Mouse (Mus musculus) kidney, adult 2 months (tissue): ENCODE data around the gene Cacna1g. TPM values are rescaled to one million over a fixed set of nuclear protein-coding genes. Genes with fewer than 3 reads are reported as not detected.

Experiments
- DNase-seq: peaks from one replicate; pipeline ENCODE4 v3.0.0; 2021
- H3K27ac ChIP-seq: fragments of 200-500 bp; 2 replicates; pipeline ENCODE4 v1.5.1; 2012; ENCODE audit warnings: low read depth, low read length, control low read depth, inconsistent platforms; ENCODE audit not compliant: insufficient read depth
- H3K27me3 ChIP-seq: fragments of 200-500 bp; replicated peaks from 2 replicates; pipeline ENCODE4 v1.6.1; 2012; ENCODE audit warnings: mild to moderate bottlenecking, moderate library complexity, low read length, inconsistent platforms; ENCODE audit not compliant: control insufficient read depth, insufficient read depth
- H3K36me3 ChIP-seq: fragments of 200-500 bp; 2 replicates; pipeline ENCODE4 v1.6.1; 2012; ENCODE audit warnings: mild to moderate bottlenecking, moderate library complexity, low read length, inconsistent platforms; ENCODE audit not compliant: control insufficient read depth, insufficient read depth
- H3K4me1 ChIP-seq: fragments of 200-500 bp; 2 replicates; pipeline ENCODE4 v1.6.1; 2011; ENCODE audit warnings: low read length; ENCODE audit not compliant: control insufficient read depth, insufficient read depth
- H3K4me3 ChIP-seq: fragments of 200-500 bp; 2 replicates; pipeline ENCODE4 v1.5.1; 2011; ENCODE audit warnings: mild to moderate bottlenecking, low read depth, low read length, control low read depth; ENCODE audit not compliant: insufficient read depth
- CTCF ChIP-seq: fragments of 200-500 bp; conservative IDR thresholded peaks from 2 replicates; pipeline ENCODE4 v1.5.1; 2011; ENCODE audit warnings: low read depth, mild to moderate bottlenecking, control low read depth, low read length, moderate library complexity, mixed read lengths; ENCODE audit not compliant: insufficient read depth, insufficient read length
- POLR2A ChIP-seq: fragments of 200-500 bp; IDR thresholded peaks from one replicate; pipeline ENCODE4 v1.6.1; 2011; ENCODE audit warnings: low read depth, low read length, control low read depth
- WGBS: fragments of 180-500 bp; shearing (Covaris S2); methylation state at CpG from one replicate; pipeline ENCODE4 v1.1.7; 2018; 5-methylcytosine and 5-hydroxymethylcytosine counted together
- polyA plus RNA-seq: library from polyadenylated mRNA; depleted of rRNA; stranded (reverse); fragments of >200 nt; gene quantifications from 2 replicates; pipeline ENCODE4 v1.2.3, GENCODE M21; 2012; rRNA removed

The Cacna1g gene
- polyA plus RNA-seq = 7.6 and 10.2 TPM in 2 replicates

GRCm38 (mm10) chr11:94473707-94474543, at the start of gene Cacna1g:
TSS of gene Cacna1g (minus strand) at chr11:94474198.
- WGBS = under 1% methylated on average over 68 of the region's 71 CpGs
- no peak within 1 kb of the TSS for H3K27ac ChIP-seq
- H3K4me1 ChIP-seq = peaks cover 3% of the 10 kb centered on the region; the same call in 1 of the 2 replicates
- H3K27me3 ChIP-seq = peaks cover 9% of the 10 kb centered on the region
- DNase-seq = peak; percentile 91
- H3K4me3 ChIP-seq = peak within 1 kb of the TSS; percentile 64
- no peaks in the 10 kb centered on the region for H3K36me3 ChIP-seq
- no peak for TF ChIP-seq POLR2A
- TF ChIP-seq CTCF = no peak

GRCm38 (mm10) chr11:94521219-94521843, 47.3 kb upstream of the Cacna1g start, which contains the start of gene Mycbpap:
TSS of gene Mycbpap (minus strand) at chr11:94521742.
- 2% methylated on average over 42 of the region's 42 CpGs for WGBS
- Histone ChIP-seq H3K4me1 (no peaks in the 10 kb centered on the region; the same call in 1 of the 2 replicates), H3K36me3 (no peaks in the 10 kb centered on the region)

GRCm38 (mm10) chr11:94513452-94513851, 39.5 kb upstream of the Cacna1g start:
- whole genome bisulfite sequencing = 56% methylated on average over 9 of the region's 9 CpGs
- TF ChIP-seq POLR2A (no peak), CTCF (no peak)

More at GRCm38 (mm10) chr11:94521219-94521843, 47.3 kb upstream of the Cacna1g start, which contains the start of gene Mycbpap:
- Histone ChIP-seq H3K27ac (peak within 1 kb of the TSS; percentile 69), H3K27me3 (no peaks in the 10 kb centered on the region), H3K4me3 (peak within 1 kb of the TSS; percentile 53)
- peak; percentile 72 for DNase-seq
- TF ChIP-seq POLR2A (no peak), CTCF (no peak)

GRCm38 (mm10) chr11:94508976-94509375, 35.0 kb upstream of the Cacna1g start:
- Histone ChIP-seq H3K4me3 (no peak overlapping the region), H3K36me3 (no peaks in the 10 kb centered on the region), H3K27ac (peak overlapping the region; percentile 10; the same call in 1 of the 2 replicates), H3K4me1 (no peaks in the 10 kb centered on the region; the same call in 1 of the 2 replicates), H3K27me3 (no peaks in the 10 kb centered on the region)
- 58% methylated on average over 10 of the region's 10 CpGs for WGBS
- TF ChIP-seq POLR2A = no peak
- no peak for TF ChIP-seq CTCF
- DNase-seq = peak; percentile 61

More at GRCm38 (mm10) chr11:94513452-94513851, 39.5 kb upstream of the Cacna1g start:
- Histone ChIP-seq H3K27ac (no peak overlapping the region), H3K4me1 (no peaks in the 10 kb centered on the region; the same call in 1 of the 2 replicates), H3K36me3 (no peaks in the 10 kb centered on the region), H3K4me3 (no peak overlapping the region), H3K27me3 (no peaks in the 10 kb centered on the region)
- no peak for DNase-seq

- Histone ChIP-seq H3K4me3 (no peak overlapping the region), H3K4me1 (no peaks in the 10 kb centered on the region), H3K27ac (no peak overlapping the region), H3K36me3 (no peaks in the 10 kb centered on the region), H3K27me3 (no peaks in the 10 kb centered on the region)
- 87% methylated on average over 8 of the region's 8 CpGs for WGBS
- DNase-seq = no peak
- TF ChIP-seq CTCF (no peak), POLR2A (no peak)
Observed at GRCm38 (mm10) chr11:94501482-94501881, 27.5 kb upstream of the Cacna1g start.

- Histone ChIP-seq H3K27me3 (no peaks in the 10 kb centered on the region), H3K27ac (peak overlapping the region; percentile 77), H3K4me1 (0 out of 2 replicates have a peak, but pooled peaks cover 2% of the 10 kb centered on the region), H3K36me3 (no peaks in the 10 kb centered on the region), H3K4me3 (peak overlapping the region; percentile 48)
- no peak for DNase-seq
- TF ChIP-seq POLR2A (no peak), CTCF (no peak)
- 38% methylated on average over 8 of the region's 8 CpGs for WGBS
Observed at GRCm38 (mm10) chr11:94500362-94500761, 26.4 kb upstream of the Cacna1g start.

GRCm38 (mm10) chr11:94499661-94500152, 25.7 kb upstream of the Cacna1g start, which contains the start of gene Epn3:
TSS of gene Epn3 (minus strand) at chr11:94499974.
- Histone ChIP-seq H3K4me3 (peak within 1 kb of the TSS; percentile 48), H3K36me3 (no peaks in the 10 kb centered on the region), H3K4me1 (0 out of 2 replicates have a peak, but pooled peaks cover 2% of the 10 kb centered on the region), H3K27ac (peak within 1 kb of the TSS; percentile 82), H3K27me3 (no peaks in the 10 kb centered on the region)
- DNase-seq = peak; percentile 61
- WGBS = 1% methylated on average over 26 of the region's 26 CpGs
- peak; percentile 10 for TF ChIP-seq POLR2A
- no peak for TF ChIP-seq CTCF
